Mouse (Mus musculus) A20 (cell line): ENCODE data around the gene Mcfd2.

Experiments
- DNase-seq: peaks from one replicate; pipeline ENCODE4 v3.0.0-alpha.2; 2011; ENCODE audit warnings: low read depth, low spot score

Mcfd2 gene

GRCm38 (mm10) chr17:87236725-87237650, 28.7 kb downstream of the Mcfd2 start:
- DNase-seq = no peak

GRCm38 (mm10) chr17:87235019-87235418, 30.7 kb downstream of the Mcfd2 start:
- no peak for DNase-seq

- DNase-seq = no peak
These were observed 37.9 kb downstream of the Mcfd2 start for GRCm38 (mm10) chr17:87227878-87228277.

- DNase-seq = no peak
These were observed 39.6 kb downstream of the Mcfd2 start for GRCm38 (mm10) chr17:87226079-87226640.

GRCm38 (mm10) chr17:87225384-87225783, 40.4 kb downstream of the Mcfd2 start:
- no peak for DNase-seq

GRCm38 (mm10) chr17:87224461-87224860, 41.3 kb downstream of the Mcfd2 start:
- DNase-seq = no peak

- no peak for DNase-seq
These were observed 46.3 kb downstream of the Mcfd2 start for GRCm38 (mm10) chr17:87219456-87219855.

- DNase-seq = no peak
These were observed 51.2 kb downstream of the Mcfd2 start for GRCm38 (mm10) chr17:87214523-87214922.

- DNase-seq = no peak
These were observed 55.2 kb downstream of the Mcfd2 start for GRCm38 (mm10) chr17:87210525-87210924.

- DNase-seq = no peak
These were observed 58.9 kb downstream of the Mcfd2 start for GRCm38 (mm10) chr17:87206885-87207284.
